Mouse (Mus musculus) MEL (cell line): ENCODE results near the gene Angptl1. TPM values are rescaled to one million over a fixed set of nuclear protein-coding genes. Genes with fewer than 3 reads are reported as not detected.
A peak's percentile ranks its signal among the peaks of the same experiment; 100 is the strongest.

Experiments
- DNase-seq: peaks from one replicate; pipeline ENCODE4 v3.0.0; 2011; ENCODE audit warnings: low read depth, low spot score
- H3K27ac ChIP-seq: 2 replicates; pipeline ENCODE4 v1.5.1; 2012; ENCODE audit warnings: low read depth, mild to moderate bottlenecking, control low read depth, low read length, moderate library complexity; ENCODE audit not compliant: control insufficient read depth
- H3K27me3 ChIP-seq, 2 experiments: fragments of 150-350 bp in 1 of 2; sonication (generic) in 1 of 2; 2 replicates each; pipeline ENCODE4 v1.6.1; 2012; ENCODE audit warnings: low read length in 2 of 2, mild to moderate bottlenecking in 2 of 2, improper control_type of control experiment in 1 of 2, moderate library complexity in 1 of 2; ENCODE audit not compliant: insufficient read depth in 2 of 2, control insufficient read depth in 1 of 2
- H3K36me3 ChIP-seq, 2 experiments: 2 replicates each; pipeline ENCODE4 v1.6.1; 2012 to 2014; ENCODE audit warnings: low read length in 2 of 2, improper control_type of control experiment in 1 of 2, inconsistent platforms in 1 of 2, mild to moderate bottlenecking in 1 of 2; ENCODE audit not compliant: insufficient read depth in 2 of 2, control insufficient read depth in 1 of 2
- H3K4me1 ChIP-seq, 2 experiments: fragments of 150-350 bp in 1 of 2; sonication (generic) in 1 of 2; 2 replicates each; pipeline ENCODE4 v1.6.1; 2012; ENCODE audit warnings: low read length in 2 of 2, improper control_type of control experiment in 1 of 2, mild to moderate bottlenecking in 1 of 2; ENCODE audit not compliant: insufficient read depth in 2 of 2, control insufficient read depth in 1 of 2
- H3K4me3 ChIP-seq, 2 experiments: fragments of 150-350 bp in 1 of 2; sonication (generic) in 1 of 2; 2 replicates each; pipeline ENCODE4 v1.5.1; 2012; ENCODE audit warnings: low read depth in 2 of 2, low read length in 2 of 2, mild to moderate bottlenecking in 2 of 2, moderate library complexity in 2 of 2, control low read depth in 1 of 2, improper control_type of control experiment in 1 of 2; ENCODE audit not compliant: control insufficient read depth in 1 of 2, insufficient read depth in 1 of 2
- H3K79me2 ChIP-seq: 2 replicates; pipeline ENCODE4 v1.6.1; 2012; ENCODE audit warnings: mild to moderate bottlenecking, low read length, moderate library complexity; ENCODE audit not compliant: control insufficient read depth, poor library complexity, insufficient read depth
- H3K9ac ChIP-seq: 2 replicates; pipeline ENCODE4 v1.6.1; 2012; ENCODE audit warnings: low read depth, mild to moderate bottlenecking, control low read depth, low read length, moderate library complexity; ENCODE audit not compliant: control insufficient read depth, poor library complexity, severe bottlenecking
- H3K9me3 ChIP-seq: fragments of 150-350 bp; sonication (generic); replicated peaks from 2 replicates; pipeline ENCODE4 v1.6.1; 2012; ENCODE audit warnings: mild to moderate bottlenecking, low read length, improper control_type of control experiment, moderate library complexity; ENCODE audit not compliant: insufficient read depth
- BHLHE40 ChIP-seq: IDR thresholded peaks from 2 replicates; pipeline ENCODE4 v1.6.1; 2012; ENCODE audit warnings: low read depth, mild to moderate bottlenecking, inconsistent platforms, low read length, improper control_type of control experiment, borderline replicate concordance
- CTCF ChIP-seq, 3 experiments: IDR thresholded peaks in 2 of 3; conservative IDR thresholded peaks in 1 of 3; 2 replicates each; pipeline ENCODE4 v1.5.1; 2011 to 2012; ENCODE audit warnings: low read length in 3 of 3, low read depth in 2 of 3, mild to moderate bottlenecking in 2 of 3, improper control_type of control experiment in 1 of 3, inconsistent platforms in 1 of 3, mixed read lengths in 1 of 3, moderate library complexity in 1 of 3; ENCODE audit not compliant: control insufficient read depth in 1 of 3, insufficient read depth in 1 of 3, poor library complexity in 1 of 3, severe bottlenecking in 1 of 3
- ELF1 ChIP-seq: IDR thresholded peaks from 2 replicates; pipeline ENCODE4 v1.6.1; 2014; ENCODE audit warnings: low read depth, mild to moderate bottlenecking, inconsistent platforms, low read length, improper control_type of control experiment, moderate library complexity
- ETS1 ChIP-seq: IDR thresholded peaks from 2 replicates; pipeline ENCODE4 v1.6.1; 2012; ENCODE audit warnings: low read depth, mild to moderate bottlenecking, inconsistent platforms, low read length, improper control_type of control experiment, moderate library complexity
- GABPA ChIP-seq: IDR thresholded peaks from 2 replicates; pipeline ENCODE4 v1.6.1; 2012; ENCODE audit warnings: low read depth, mild to moderate bottlenecking, inconsistent platforms, low read length, improper control_type of control experiment, moderate library complexity
- HCFC1 ChIP-seq: IDR thresholded peaks from 2 replicates; pipeline ENCODE4 v1.6.1; 2012; ENCODE audit warnings: low read depth, mild to moderate bottlenecking, inconsistent platforms, low read length, improper control_type of control experiment, moderate library complexity
- JUND ChIP-seq: IDR thresholded peaks from 2 replicates; pipeline ENCODE4 v1.6.1; 2011; ENCODE audit warnings: low read depth, mild to moderate bottlenecking, improper control_type of control experiment, low read length
- MAFK ChIP-seq: IDR thresholded peaks from 2 replicates; pipeline ENCODE4 v1.6.1; 2011; ENCODE audit warnings: low read depth, mild to moderate bottlenecking, low read length, improper control_type of control experiment, borderline replicate concordance
- MAX ChIP-seq: IDR thresholded peaks from 2 replicates; pipeline ENCODE4 v1.6.1; 2011; ENCODE audit warnings: low read length, improper control_type of control experiment
- MAZ ChIP-seq: IDR thresholded peaks from 2 replicates; pipeline ENCODE4 v1.6.1; 2012; ENCODE audit warnings: low read depth, mild to moderate bottlenecking, inconsistent platforms, low read length, improper control_type of control experiment
- MXI1 ChIP-seq: IDR thresholded peaks from 2 replicates; pipeline ENCODE4 v1.6.1; 2011; ENCODE audit warnings: mild to moderate bottlenecking, low read depth, low read length, improper control_type of control experiment
- MYC ChIP-seq: IDR thresholded peaks from 2 replicates; pipeline ENCODE4 v1.6.1; 2011; ENCODE audit warnings: low read depth, mild to moderate bottlenecking, low read length, improper control_type of control experiment, moderate library complexity
- NELFE ChIP-seq: IDR thresholded peaks from 2 replicates; pipeline ENCODE4 v1.6.1; 2011; ENCODE audit warnings: low read depth, low read length, improper control_type of control experiment
- SIN3A ChIP-seq: IDR thresholded peaks from 2 replicates; pipeline ENCODE4 v1.6.1; 2012; ENCODE audit warnings: low read length, improper control_type of control experiment, inconsistent platforms
- SMC3 ChIP-seq: IDR thresholded peaks from 2 replicates; pipeline ENCODE4 v1.6.1; 2011; ENCODE audit warnings: low read depth, low read length, improper control_type of control experiment
- TAL1 ChIP-seq: IDR thresholded peaks from 2 replicates; pipeline ENCODE4 v1.6.1; 2012; ENCODE audit warnings: mild to moderate bottlenecking, inconsistent platforms, low read length, moderate library complexity, mixed read lengths
- UBTF ChIP-seq: IDR thresholded peaks from 2 replicates; pipeline ENCODE4 v1.6.1; 2012; ENCODE audit warnings: low read depth, mild to moderate bottlenecking, inconsistent platforms, low read length, improper control_type of control experiment, moderate library complexity, borderline replicate concordance; ENCODE audit not compliant: insufficient read depth
- ZC3H11A ChIP-seq: IDR thresholded peaks from 2 replicates; pipeline ENCODE4 v1.6.1; 2012; ENCODE audit warnings: low read depth, mild to moderate bottlenecking, inconsistent platforms, low read length, improper control_type of control experiment
- ZMIZ1 ChIP-seq: IDR thresholded peaks from 2 replicates; pipeline ENCODE4 v1.6.1; 2012; ENCODE audit warnings: low read depth, mild to moderate bottlenecking, inconsistent platforms, low read length, improper control_type of control experiment, moderate library complexity
- ZNF384 ChIP-seq: IDR thresholded peaks from 2 replicates; pipeline ENCODE4 v1.6.1; 2012; ENCODE audit warnings: low read depth, mild to moderate bottlenecking, inconsistent platforms, low read length, improper control_type of control experiment
- polyA plus RNA-seq, 2 experiments: library from polyadenylated mRNA; stranded (reverse) in 1 of 2; unstranded in 1 of 2; fragments of >175 nt in 1 of 2; fragments of >200 nt in 1 of 2; gene quantifications; 2 replicates each; pipeline versions ENCODE4 v1.2.1 to v1.2.4; 2012; ENCODE audit warnings: low replicate concordance in 2 of 2, low read depth in 1 of 2; ENCODE audit not compliant: insufficient read length in 2 of 2, insufficient read depth in 1 of 2, missing spikeins in 1 of 2
- total RNA-seq: library from RNA; depleted of rRNA; stranded (reverse); fragments of 300-350 nt; gene quantifications from 2 replicates; pipeline ENCODE4 v1.2.3, GENCODE M21; 2012

Gene Angptl1
- total and polyA plus RNA-seq, 3 experiments = 0.07 TPM; not detected in 2

- TF ChIP-seq GABPA (no peak), NELFE (no peak), MAFK (no peak), HCFC1 (no peak), ZNF384 (no peak), MXI1 (no peak), ZC3H11A (no peak), ELF1 (no peak)
Measured at GRCm38 (mm10) chr1:156859711-156860250, 21.4 kb downstream of the Angptl1 start (continued).

- DNase-seq = peak; percentile 68
- peak overlapping the region; percentile 47 to 49 for H3K4me3 ChIP-seq
- H3K9me3 ChIP-seq = no peaks in the 10 kb centered on the region
- peaks cover 0 to 26% of the 10 kb centered on the region in 2 experiments; a peak in 2 of 4 replicates for H3K36me3 ChIP-seq
- no peaks in the 10 kb centered on the region for H3K27me3 ChIP-seq
- TF ChIP-seq JUND = no peak
- no peak for TF ChIP-seq ZMIZ1
- no peak for TF ChIP-seq ETS1
- TF ChIP-seq MYC = no peak
- TF ChIP-seq UBTF = no peak
- no peak for TF ChIP-seq ZC3H11A
- no peak; the same call in 1 of the 2 replicates for TF ChIP-seq MAX
- TF ChIP-seq ZNF384 = no peak
- TF ChIP-seq GABPA = no peak
- no peak for TF ChIP-seq BHLHE40
- no peak for TF ChIP-seq MAZ
- no peak for TF ChIP-seq TAL1
- no peak for TF ChIP-seq HCFC1
- peak overlapping the region; percentile 56 for H3K9ac ChIP-seq
- no peaks in the 10 kb centered on the region for H3K79me2 ChIP-seq
- H3K27ac ChIP-seq = peak overlapping the region; percentile 65
- peaks cover 13 to 29% of the 10 kb centered on the region in 2 experiments for H3K4me1 ChIP-seq
Measured at GRCm38 (mm10) chr1:156860266-156860665, 21.9 kb downstream of the Angptl1 start.

- Histone ChIP-seq H3K9me3 (no peaks in the 10 kb centered on the region), H3K4me1 (peaks cover 13 to 23% of the 10 kb centered on the region in 2 experiments)
- TF ChIP-seq SIN3A (no peak), CTCF (IDR thresholded peaks at IDR 0.05 in 2 of 3, conservative IDR thresholded peaks at IDR 0.05 in 1 of 3; ENCODE audit: control insufficient read depth in 1 of 3, insufficient read depth in 1 of 3, low read depth in 2 of 3, low read length in 3 of 3, poor library complexity in 1 of 3, severe bottlenecking in 1 of 3) (peak; percentile 9 to 60 (median 36); a peak in 5 of 6 replicates), SMC3 (peak; percentile 25; the same call in 1 of the 2 replicates)
- TF ChIP-seq, all 39 proteins: peak for 2
- no peak overlapping the region for H3K9ac ChIP-seq
- H3K27me3 ChIP-seq = no peaks in the 10 kb centered on the region
- H3K79me2 ChIP-seq = no peaks in the 10 kb centered on the region
- no peak overlapping the region for H3K27ac ChIP-seq
- no peak overlapping the region for H3K4me3 ChIP-seq
- H3K36me3 ChIP-seq = peaks cover 0 to 24% of the 10 kb centered on the region in 2 experiments; a peak in 2 of 4 replicates
- peak; percentile 21 for DNase-seq
Measured at GRCm38 (mm10) chr1:156861475-156862043, 23.2 kb downstream of the Angptl1 start.
